Mouse (Mus musculus) small intestine, adult 2 months (tissue): ENCODE measurements at regions not wholly inside any gene's neighbourhood (a gene's known extent, or its start where the extent isn't known, plus 50 kb on each side); places are given as distances from the start of the nearest gene placed in this dataset.

Experiments
- H3K27ac ChIP-seq: fragments of 200-500 bp; 2 replicates; pipeline ENCODE4 v1.5.1; 2012; ENCODE audit warnings: low read depth, low read length, control low read depth, inconsistent platforms; ENCODE audit not compliant: insufficient read depth
- H3K27me3 ChIP-seq: fragments of 200-500 bp; 2 replicates; pipeline ENCODE4 v1.6.1; 2012; ENCODE audit warnings: mild to moderate bottlenecking, moderate library complexity, low read length, inconsistent platforms; ENCODE audit not compliant: control insufficient read depth, insufficient read depth
- H3K36me3 ChIP-seq: fragments of 200-500 bp; 2 replicates; pipeline ENCODE4 v1.6.1; 2012; ENCODE audit warnings: mild to moderate bottlenecking, low read length, control low read depth, inconsistent platforms; ENCODE audit not compliant: control insufficient read depth, insufficient read depth
- H3K4me1 ChIP-seq: fragments of 200-500 bp; 2 replicates; pipeline ENCODE4 v1.6.1; 2012; ENCODE audit warnings: low read length, inconsistent platforms, mixed read lengths; ENCODE audit not compliant: control insufficient read depth, insufficient read depth, insufficient read length
- H3K4me3 ChIP-seq: fragments of 200-500 bp; 2 replicates; pipeline ENCODE4 v1.5.1; 2012; ENCODE audit warnings: low read depth, mild to moderate bottlenecking, control low read depth, inconsistent platforms, low read length, moderate library complexity
- CTCF ChIP-seq: fragments of 200-500 bp; IDR thresholded peaks from 2 replicates; pipeline ENCODE4 v1.5.1; 2012; ENCODE audit warnings: low read depth, mild to moderate bottlenecking, control low read depth, inconsistent platforms, low read length, moderate library complexity, mixed read lengths; ENCODE audit not compliant: insufficient replicate concordance, insufficient read length; ENCODE audit errors: extremely low read depth
- POLR2A ChIP-seq: fragments of 200-500 bp; IDR thresholded peaks from 2 replicates; pipeline ENCODE4 v1.6.1; 2012; ENCODE audit warnings: low read depth, mild to moderate bottlenecking, control low read depth, inconsistent platforms, low read length, moderate library complexity
- WGBS: fragments of 180-500 bp; shearing (Covaris S2); methylation state at CpG from one replicate; pipeline ENCODE4 v1.1.7; 2018; 5-methylcytosine and 5-hydroxymethylcytosine counted together

DNA sequence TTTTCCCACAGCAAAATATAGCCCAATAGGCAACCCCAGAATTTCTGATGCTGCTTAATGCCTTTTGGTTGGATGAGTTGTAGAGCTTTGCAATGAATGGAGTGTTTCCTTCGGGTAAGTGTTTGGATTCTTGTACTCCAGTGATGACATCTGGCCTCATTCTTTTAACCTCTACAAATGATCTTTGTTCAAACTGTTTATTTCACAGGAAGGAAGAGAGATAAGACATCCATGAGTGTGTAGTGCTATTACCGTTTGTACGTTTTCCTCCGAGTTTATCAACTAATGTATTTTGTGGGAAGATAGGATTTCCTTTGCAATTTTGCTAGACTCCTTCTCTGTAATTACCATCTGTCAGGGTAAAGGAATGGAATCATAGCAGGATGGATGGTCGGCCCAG, 70.7 kb upstream of the Tmem26 start:
- H3K27me3 ChIP-seq = no peaks in the 10 kb centered on the region
- no peak overlapping the region for H3K4me3 ChIP-seq
- TF ChIP-seq CTCF = no peak
- H3K36me3 ChIP-seq = no peaks in the 10 kb centered on the region
- WGBS = 43% methylated on average over 5 of the region's 5 CpGs
- H3K27ac ChIP-seq = no peak overlapping the region
- H3K4me1 ChIP-seq = no peaks in the 10 kb centered on the region

DNA sequence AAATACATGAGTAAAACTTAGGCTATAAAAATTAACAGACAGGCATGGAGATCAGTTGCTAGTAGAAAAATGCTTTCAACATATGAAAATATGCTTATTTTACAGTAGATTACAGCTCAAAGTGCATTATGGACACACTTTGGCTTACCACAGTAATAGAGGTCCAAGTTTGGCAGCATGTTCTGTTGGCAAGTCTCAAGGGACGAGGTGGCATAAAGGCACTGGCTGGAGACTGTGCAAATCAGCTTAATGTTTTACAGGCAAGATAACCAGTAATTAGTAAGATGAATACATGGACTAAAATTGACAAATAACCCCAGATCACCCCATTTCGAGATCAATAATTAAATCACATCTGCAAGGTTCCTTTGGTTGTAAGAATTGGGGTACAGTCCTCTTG, 68.0 kb upstream of the Tmem26 start:
- TF ChIP-seq POLR2A = no peak
- no peak for TF ChIP-seq CTCF
- 24% methylated on average over 2 of the region's 2 CpGs for whole genome bisulfite sequencing
- no peaks in the 10 kb centered on the region for H3K27me3 ChIP-seq
- no peaks in the 10 kb centered on the region for H3K36me3 ChIP-seq
- no peak overlapping the region for H3K4me3 ChIP-seq
- no peaks in the 10 kb centered on the region for H3K4me1 ChIP-seq
- no peak overlapping the region for H3K27ac ChIP-seq

DNA sequence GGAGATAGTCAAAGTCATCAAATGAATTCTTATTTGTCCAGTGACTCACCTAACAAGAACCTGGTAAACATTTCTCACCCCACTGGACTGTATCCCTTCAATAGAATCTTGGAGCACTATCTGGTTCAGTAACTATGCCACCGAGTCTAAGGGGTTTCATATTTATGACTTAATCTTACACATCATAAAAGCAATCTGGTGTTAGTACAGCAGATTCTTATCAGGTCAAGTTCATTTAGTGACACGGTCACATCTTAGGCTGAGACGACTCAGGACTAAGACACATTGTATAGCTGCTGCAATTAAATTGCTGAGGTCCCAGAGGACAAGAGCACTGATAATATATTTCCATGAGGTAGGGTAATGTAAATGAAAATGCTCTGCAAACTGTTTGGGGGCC, 57.4 kb upstream of the Tmem26 start:
- H3K4me3 ChIP-seq = no peak overlapping the region
- no peaks in the 10 kb centered on the region for H3K27me3 ChIP-seq
- no peaks in the 10 kb centered on the region for H3K36me3 ChIP-seq
- H3K27ac ChIP-seq = no peak overlapping the region
- H3K4me1 ChIP-seq = no peaks in the 10 kb centered on the region
- 36% methylated on average over 3 of the region's 3 CpGs for WGBS
- TF ChIP-seq CTCF = no peak
- no peak for TF ChIP-seq POLR2A

DNA sequence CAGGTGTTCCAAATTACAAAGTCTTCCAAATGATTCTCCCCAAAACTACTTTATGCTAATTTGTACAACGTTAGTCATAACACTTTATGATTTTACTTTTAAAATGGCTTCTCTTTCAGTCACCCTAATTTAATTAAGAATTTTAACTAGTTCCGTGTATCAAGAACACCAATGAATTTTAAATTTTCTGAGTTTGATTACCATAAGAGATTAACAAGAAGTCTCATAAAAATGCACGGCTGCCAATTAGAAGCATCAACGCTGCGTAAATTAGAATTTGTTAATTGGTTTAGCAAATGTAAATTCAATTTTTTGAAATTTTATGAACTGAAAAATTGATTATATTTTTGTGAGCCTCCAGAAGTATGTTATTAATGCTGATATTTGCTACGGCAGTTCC, 54.1 kb upstream of the Tmem26 start:
- Histone ChIP-seq H3K27ac (no peak overlapping the region), H3K4me3 (no peak overlapping the region), H3K36me3 (no peaks in the 10 kb centered on the region), H3K4me1 (no peaks in the 10 kb centered on the region), H3K27me3 (no peaks in the 10 kb centered on the region)
- TF ChIP-seq CTCF (no peak), POLR2A (no peak)
- 91% methylated on average over 6 of the region's 6 CpGs for WGBS

DNA sequence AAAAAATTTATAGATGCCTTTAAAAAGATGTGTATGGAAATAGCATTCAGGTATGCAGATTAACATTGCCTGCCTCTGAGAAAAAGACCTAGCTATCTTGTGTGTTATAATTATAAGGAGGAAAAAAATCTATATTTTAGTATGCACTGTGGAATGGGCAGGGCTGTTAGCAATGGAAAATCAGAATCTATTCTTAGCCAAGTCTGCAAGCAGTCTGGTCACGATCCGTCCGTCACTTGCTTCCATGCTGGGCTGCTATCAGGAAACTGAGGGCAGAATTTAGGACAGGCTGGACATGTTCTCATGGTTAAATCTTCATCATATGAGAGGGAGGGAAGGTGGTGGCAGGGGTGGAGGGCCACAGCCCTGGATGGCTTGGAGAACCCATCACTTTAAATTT, 53.5 kb upstream of the Tmem26 start:
- H3K4me3 ChIP-seq = no peak overlapping the region
- H3K27ac ChIP-seq = no peak overlapping the region
- no peaks in the 10 kb centered on the region for H3K4me1 ChIP-seq
- 79% methylated on average over 3 of the region's 3 CpGs for WGBS
- H3K27me3 ChIP-seq = no peaks in the 10 kb centered on the region
- H3K36me3 ChIP-seq = no peaks in the 10 kb centered on the region
- TF ChIP-seq POLR2A = no peak
- no peak for TF ChIP-seq CTCF

DNA sequence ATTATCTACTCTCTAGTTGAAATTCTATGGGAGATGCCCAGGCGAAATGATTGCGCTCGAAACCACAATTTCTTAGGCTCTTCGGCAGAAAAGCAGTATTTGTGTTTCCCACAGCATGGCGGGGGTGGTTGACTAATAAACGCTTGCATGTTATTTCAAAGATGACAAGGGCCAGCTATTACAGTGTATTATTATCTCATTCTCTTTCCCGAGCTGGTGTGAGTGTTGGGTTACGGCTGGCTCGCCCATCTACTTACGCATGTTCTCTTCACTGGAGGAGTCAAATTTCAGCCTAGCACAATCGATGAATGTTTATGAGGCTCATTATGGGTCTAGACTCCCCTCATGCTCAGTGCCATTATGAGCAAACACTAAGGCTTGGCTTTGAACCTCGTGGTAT, 51.2 kb upstream of the Tmem26 start:
- Histone ChIP-seq H3K27ac (no peak overlapping the region), H3K4me3 (no peak overlapping the region), H3K27me3 (no peaks in the 10 kb centered on the region), H3K4me1 (no peaks in the 10 kb centered on the region), H3K36me3 (no peaks in the 10 kb centered on the region)
- 78% methylated on average over 12 of the region's 12 CpGs for WGBS
- no peak for TF ChIP-seq POLR2A
- TF ChIP-seq CTCF = no peak

DNA sequence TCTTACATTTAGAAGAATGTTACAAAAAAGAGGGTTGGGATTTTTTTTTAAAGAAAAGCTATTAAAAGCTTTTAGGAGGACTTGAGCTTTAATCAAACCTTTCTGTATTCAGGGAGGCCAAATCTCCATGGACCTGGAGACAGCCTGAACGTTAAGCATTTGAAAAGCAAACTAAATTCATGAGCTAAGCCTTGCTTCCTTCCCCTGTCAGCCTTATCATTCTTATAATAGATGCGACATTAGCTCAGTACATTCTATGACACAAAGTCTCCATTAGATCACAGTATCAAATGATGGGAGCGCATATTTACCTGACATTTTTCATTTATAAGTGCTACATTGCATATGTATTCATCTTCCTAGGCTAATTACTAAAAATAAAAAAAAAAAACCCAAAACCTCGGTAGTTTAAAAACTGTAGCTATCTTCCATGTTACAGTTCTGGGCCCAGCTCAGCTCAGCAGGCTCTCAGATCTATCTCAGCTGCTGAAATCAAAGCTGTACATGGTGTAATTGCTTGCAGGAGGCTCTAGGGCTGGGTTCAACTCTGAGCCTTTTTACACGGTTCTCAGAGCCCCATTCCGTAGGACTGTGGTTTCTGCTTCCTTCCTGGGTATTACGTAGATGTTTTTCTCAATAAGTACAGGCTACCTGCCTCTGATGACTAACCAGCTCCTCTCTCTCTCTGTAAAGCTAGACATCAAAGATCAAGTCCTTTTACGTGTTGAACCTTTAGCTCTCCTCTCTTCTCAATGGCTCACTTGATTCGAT, 50.2 kb upstream of the Tmem26 start:
- Histone ChIP-seq H3K36me3 (no peaks in the 10 kb centered on the region), H3K4me1 (no peaks in the 10 kb centered on the region), H3K4me3 (no peak overlapping the region), H3K27me3 (no peaks in the 10 kb centered on the region), H3K27ac (no peak overlapping the region)
- WGBS = 76% methylated on average over 9 of the region's 9 CpGs
- TF ChIP-seq CTCF = no peak
- TF ChIP-seq POLR2A = no peak
